Mouse (Mus musculus) duodenum, adult 2 months (tissue): Measurements from ENCODE around the gene Inpp5k. TPM values are rescaled to one million over a fixed set of nuclear protein-coding genes. Genes with fewer than 3 reads are reported as not detected.

Experiments
- polyA plus RNA-seq: library from polyadenylated mRNA; depleted of rRNA; stranded (reverse); fragments of >200 nt; gene quantifications from 2 replicates; pipeline ENCODE4 v1.2.3, GENCODE M21; 2012; ENCODE audit warnings: low replicate concordance; rRNA removed

The Inpp5k gene
- polyA plus RNA-seq, result 18.2 and 22.7 TPM in 2 replicates

DNA sequence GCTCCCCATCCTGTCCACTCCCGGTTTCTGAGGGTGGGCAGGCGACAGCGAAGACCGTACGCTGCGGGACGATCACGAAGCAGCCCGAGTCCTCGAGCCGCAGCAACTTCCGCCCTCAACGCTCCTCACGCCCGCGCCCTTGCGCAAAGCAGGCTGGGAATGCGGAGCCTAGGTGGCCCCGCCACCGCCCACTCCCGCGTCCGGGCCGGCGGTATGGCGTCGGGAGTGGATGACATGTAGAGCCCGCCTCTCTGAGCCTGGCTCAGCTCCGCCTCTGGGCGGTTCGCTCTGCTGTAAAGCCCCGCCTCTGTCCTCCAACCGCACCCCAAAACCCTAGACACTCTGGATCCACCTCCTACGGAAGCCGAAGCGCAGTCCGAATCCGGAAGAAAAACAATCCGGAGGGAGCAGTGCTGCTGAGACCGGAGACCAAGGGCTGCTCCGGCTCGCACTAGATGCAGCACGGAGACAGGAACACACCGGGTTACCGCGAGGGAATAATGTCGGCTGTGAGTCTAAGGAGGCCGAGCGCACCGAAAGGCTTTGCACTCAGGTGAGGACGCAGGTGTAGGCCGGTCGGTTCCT lies at the start of gene Inpp5k:
Gene Inpp5k, plus strand, starts transcription at position 344 of the 585 bp plus-strand sequence.

DNA sequence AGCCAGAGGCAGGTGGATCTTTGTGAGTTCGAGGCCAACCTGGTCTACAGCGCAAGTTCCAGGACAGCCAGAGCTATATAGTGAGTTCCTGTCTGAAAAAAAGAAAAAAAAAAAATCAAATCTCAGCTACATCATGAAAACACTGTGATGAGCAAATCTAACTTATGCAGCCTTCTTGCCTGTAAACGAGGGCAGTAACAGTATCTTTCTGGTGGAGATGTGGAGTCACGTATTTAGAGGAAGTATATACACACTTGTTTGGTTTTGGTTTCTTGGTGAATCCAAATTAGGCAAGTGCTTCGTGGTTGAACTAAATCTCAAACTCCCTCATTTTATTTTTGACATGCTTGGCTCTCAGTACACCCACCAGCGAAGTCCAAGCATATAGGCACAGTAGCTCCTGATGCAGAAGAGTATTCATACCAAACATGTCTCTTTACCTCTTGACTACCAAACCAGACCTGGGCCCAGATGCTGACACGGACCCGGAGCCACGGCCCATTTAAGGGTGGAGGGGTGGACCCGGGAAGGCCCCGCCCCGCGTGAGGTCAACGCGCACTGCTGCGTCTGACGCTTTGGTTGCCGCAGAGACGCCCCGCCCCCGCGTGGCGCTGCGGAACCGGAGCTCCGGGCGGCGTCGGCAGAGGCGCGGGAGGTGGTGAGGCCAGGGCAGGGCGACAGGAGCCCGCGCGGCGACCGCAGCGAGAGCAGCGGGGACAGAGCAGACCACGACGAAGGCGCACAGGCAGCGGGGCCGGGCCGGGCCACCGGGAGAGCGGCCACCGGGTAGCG lies 43.1 kb upstream of the Inpp5k start, which contains the start of gene Pitpna:
Gene Pitpna, plus strand, starts transcription at position 605 of the 792 bp plus-strand sequence.

DNA sequence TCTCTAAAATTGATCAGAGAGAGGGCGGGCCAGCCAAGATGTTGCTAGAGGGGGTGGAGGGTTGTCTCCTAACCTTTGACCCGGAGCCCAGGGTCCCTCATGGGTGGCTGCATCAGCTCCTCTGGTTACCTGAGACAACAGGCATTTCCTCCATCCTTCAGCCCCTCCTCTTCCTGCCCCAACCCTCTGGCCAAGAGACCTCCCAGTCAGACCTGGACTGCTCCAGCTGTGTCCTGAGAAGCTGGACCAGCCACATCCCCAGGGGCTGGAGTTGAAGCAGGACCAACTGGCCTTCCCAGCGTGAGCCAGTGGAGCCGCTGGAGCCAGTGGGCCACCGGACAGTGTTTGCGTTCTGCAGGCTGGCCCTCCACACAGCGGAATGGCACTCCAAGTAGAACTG lies 19.5 kb downstream of the Inpp5k start, which contains the start of gene Myo1c:
Gene Myo1c, plus strand, starts transcription at position 194 of the 400 bp plus-strand sequence.

DNA sequence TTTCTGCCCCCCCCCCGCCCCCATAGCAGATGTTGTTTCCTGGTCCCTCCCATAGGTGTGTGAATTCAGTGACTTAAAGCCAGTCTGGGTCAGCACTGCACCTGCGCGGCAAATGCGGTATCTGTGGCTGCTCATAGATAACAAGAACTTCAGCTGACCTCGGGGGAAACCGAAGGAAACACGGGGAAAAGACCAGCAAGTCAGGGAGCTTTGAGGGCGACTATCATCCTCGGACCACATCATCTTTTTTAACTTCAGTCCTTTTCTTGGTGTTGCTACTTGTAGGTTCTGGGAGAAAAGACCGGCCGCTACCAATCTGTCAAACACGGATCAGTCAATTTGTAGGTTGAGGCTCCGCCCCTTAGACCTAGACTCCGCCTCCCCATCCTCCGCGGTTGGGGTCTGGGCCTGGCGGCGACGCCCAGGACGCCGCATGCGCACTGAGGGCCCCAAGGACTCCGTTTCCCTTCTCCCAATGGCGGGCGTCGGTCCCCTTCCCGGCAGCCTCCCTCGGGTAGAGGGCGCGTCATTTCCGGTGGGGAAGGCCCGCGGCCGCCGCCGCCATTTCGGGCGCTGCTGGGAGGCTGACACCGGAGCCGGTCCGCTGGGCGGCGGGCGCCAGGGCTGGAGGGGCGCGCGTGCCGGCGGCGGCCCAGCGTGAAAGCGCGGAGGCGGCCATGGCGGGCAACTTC lies 48.1 kb downstream of the Inpp5k start, which contains the start of gene Crk:
Gene Crk, plus strand, starts transcription at position 513 of the 692 bp plus-strand sequence.

Other genes starting within 250 kb of the Inpp5k start
- gene Serpinf1, start 208.3 kb upstream of the Inpp5k start, polyA plus RNA-seq, result 9.8 and 10.9 TPM in 2 replicates
- 3.2 and 3.3 TPM in 2 replicates for gene Serpinf2, start 191.4 kb upstream of the Inpp5k start, polyA plus RNA-seq
- gene Wdr81, start 176.3 kb upstream of the Inpp5k start, polyA plus RNA-seq, result 13.6 and 13.8 TPM in 2 replicates
- gene Tlcd2, start 169.3 kb upstream of the Inpp5k start, polyA plus RNA-seq, result 38.3 and 89.6 TPM in 2 replicates
- gene Prpf8, start 144.2 kb upstream of the Inpp5k start, polyA plus RNA-seq, result 21.5 and 27.7 TPM in 2 replicates
- gene Rilp, start 120.9 kb upstream of the Inpp5k start, polyA plus RNA-seq, result 11.0 and 15.7 TPM in 2 replicates
- 9.0 and 11.0 TPM in 2 replicates for gene Scarf1, start 117.4 kb upstream of the Inpp5k start, polyA plus RNA-seq
- gene Slc43a2, start 99.3 kb upstream of the Inpp5k start, polyA plus RNA-seq, result 163 and 552 TPM in 2 replicates
- gene Pitpna, start 42.9 kb upstream of the Inpp5k start, polyA plus RNA-seq, result 143 and 194 TPM in 2 replicates
- gene Myo1c, start 19.5 kb downstream of the Inpp5k start, polyA plus RNA-seq, result 16.5 and 24.2 TPM in 2 replicates
- 96.3 and 124 TPM in 2 replicates for gene Crk, start 48.3 kb downstream of the Inpp5k start, polyA plus RNA-seq
- 34.1 and 37.6 TPM in 2 replicates for gene Ywhae, start 101.9 kb downstream of the Inpp5k start, polyA plus RNA-seq
- 0.28 and 0.33 TPM in 2 replicates for gene Doc2b, start 165.1 kb downstream of the Inpp5k start, polyA plus RNA-seq